ENCODE assay signal across 16 mouse cellular contexts in genomic region chr12:35294668-35295067, GRCm38 (mm10).
A peak's percentile ranks its signal among the peaks of the same experiment; 100 is the strongest.
DNase-seq lines count a peak whose midpoint lies in the region; ATAC-seq and TF ChIP-seq lines count a peak whose summit lies in the region.
"Had no signal": no experiment of that assay in that cellular context is flagged by ENCODE, and none has a peak within 500 bp of the region (broad histone marks: within the 10 kb centered on the region; RNA-seq: fewer than 3 reads in every experiment).

No protein-coding gene starts in this region.

- H3K36me3 ChIP-seq in hindbrain, embryonic 10.5 days = no peaks in the 10 kb centered on the region
- H3K36me3 ChIP-seq in intestine, postnatal 0 days (ENCODE audit: control insufficient read depth, insufficient read depth) = no peaks in the 10 kb centered on the region
- H3K36me3 ChIP-seq: lung, embryonic 15.5 days; midbrain, embryonic 15.5 days had no signal

- TF ChIP-seq CTCF in intestine, postnatal 0 days (IDR thresholded peaks at IDR 0.05; ENCODE audit: low read depth) = no peak

- no peaks in the 10 kb centered on the region for H3K27me3 ChIP-seq in hindbrain, embryonic 10.5 days (ENCODE audit: insufficient read depth, poor library complexity, severe bottlenecking)
- no peaks in the 10 kb centered on the region for H3K27me3 ChIP-seq in intestine, postnatal 0 days (replicated peaks; ENCODE audit: control insufficient read depth, insufficient read depth, low read length)
- H3K27me3 ChIP-seq: lung, embryonic 15.5 days; midbrain, embryonic 15.5 days had no signal

- H3K4me1 ChIP-seq in hindbrain, embryonic 10.5 days (replicated peaks) = no peaks in the 10 kb centered on the region
- H3K4me1 ChIP-seq in intestine, postnatal 0 days (replicated peaks; ENCODE audit: control insufficient read depth, insufficient read depth, low read length) = no peaks in the 10 kb centered on the region
- H3K4me1 ChIP-seq: lung, embryonic 15.5 days; midbrain, embryonic 15.5 days had no signal

- no peak overlapping the region for H3K4me2 ChIP-seq in intestine, postnatal 0 days (replicated peaks; ENCODE audit: low read depth)
- H3K4me2 ChIP-seq: lung, embryonic 15.5 days; midbrain, embryonic 15.5 days had no signal

- peak; percentile 61 for ATAC-seq in neutrophil, adult 5-6 weeks (ENCODE audit: extremely low read depth, insufficient number of reproducible peaks, low FRiP score, poor library complexity, severe bottlenecking)
- ATAC-seq in intestine, postnatal 0 days = no peak
- ATAC-seq: midbrain, embryonic 15.5 days had no signal

- H3K4me3 ChIP-seq in hindbrain, embryonic 10.5 days = no peak overlapping the region
- no peak overlapping the region for H3K4me3 ChIP-seq in intestine, postnatal 0 days (ENCODE audit: low read depth, low read length)
- H3K4me3 ChIP-seq: erythroblast, embryonic 14.5 days; lung, embryonic 15.5 days; midbrain, embryonic 15.5 days had no signal

- peak; percentile 19 for DNase-seq in adrenal gland, postnatal 14 days
- no peak for DNase-seq in adrenal gland, postnatal 25 days
- peak; percentile 22 to 63 for DNase-seq in lung, adult 18-20 months
- DNase-seq in lung, postnatal 4 days = no peak
- DNase-seq in fibroblast of lung, adult 2 months (ENCODE audit: low read depth) = peak; percentile 95
- DNase-seq in hindbrain, embryonic 10.5 days (ENCODE audit: low spot score) = no peak
- DNase-seq: adrenal gland, postnatal 10 days; heart, postnatal 4 days; kidney, postnatal 10 days; right cerebral cortex, adult 18-20 months; thymus, postnatal 14 days had no signal

- no peaks in the 10 kb centered on the region for H3K9me3 ChIP-seq in hindbrain, embryonic 10.5 days
- no peaks in the 10 kb centered on the region for H3K9me3 ChIP-seq in intestine, postnatal 0 days (ENCODE audit: control insufficient read depth)
- H3K9me3 ChIP-seq: lung, embryonic 15.5 days; midbrain, embryonic 15.5 days had no signal

- WGBS in hindbrain, embryonic 10.5 days = 84% methylated on average over 1 of the region's 1 CpGs
- WGBS in intestine, postnatal 0 days = 78% methylated on average over 1 of the region's 1 CpGs

- H3K9ac ChIP-seq in intestine, postnatal 0 days (ENCODE audit: low read depth, low read length) = no peak overlapping the region
- H3K9ac ChIP-seq: lung, embryonic 15.5 days; midbrain, embryonic 15.5 days had no signal

- no peak overlapping the region for H3K27ac ChIP-seq in hindbrain, embryonic 10.5 days
- H3K27ac ChIP-seq in intestine, postnatal 0 days (ENCODE audit: low read depth, low read length) = no peak overlapping the region
- H3K27ac ChIP-seq: midbrain, embryonic 15.5 days had no signal

Comparison
In these comparisons a context has a peak if more than half of its experiments do, and no peak if none do; other contexts are left out.
1. DNase-seq: peak in adrenal gland, postnatal 14 days (single experiment), lung, adult 18-20 months (2 of 2) and fibroblast of lung, adult 2 months (single experiment); none in adrenal gland, postnatal 25 days (single experiment), lung, postnatal 4 days (0 of 2) and hindbrain, embryonic 10.5 days (single experiment).